Mouse (Mus musculus) frontal cortex, adult 2 months (tissue): ENCODE data around the gene Moap1. TPM values are rescaled to one million over a fixed set of nuclear protein-coding genes. Genes with fewer than 3 reads are reported as not detected.
A peak's percentile ranks its signal among the peaks of the same experiment; 100 is the strongest.

Experiments used
- DNase-seq, 2 experiments: peaks; one replicate each; pipeline ENCODE4 v3.0.0; 2022; ENCODE audit warnings: low spot score in 1 of 2; ENCODE audit errors: extremely low spot score in 1 of 2
- polyA plus RNA-seq: library from polyadenylated mRNA; depleted of rRNA; stranded (reverse); fragments of >200 nt; gene quantifications from 2 replicates; pipeline ENCODE4 v1.2.3, GENCODE M21; 2012

Moap1 gene
- polyA plus RNA-seq, 1 experiment, result 12.4 TPM

- peak in 1 of 2 experiments; percentile 51 for DNase-seq
Measured at GRCm38 (mm10) chr12:102743036-102743588, 349 bp downstream of the Moap1 start.

- DNase-seq, result no peak
Measured at GRCm38 (mm10) chr12:102742056-102742455, 1.4 kb downstream of the Moap1 start.

DNA sequence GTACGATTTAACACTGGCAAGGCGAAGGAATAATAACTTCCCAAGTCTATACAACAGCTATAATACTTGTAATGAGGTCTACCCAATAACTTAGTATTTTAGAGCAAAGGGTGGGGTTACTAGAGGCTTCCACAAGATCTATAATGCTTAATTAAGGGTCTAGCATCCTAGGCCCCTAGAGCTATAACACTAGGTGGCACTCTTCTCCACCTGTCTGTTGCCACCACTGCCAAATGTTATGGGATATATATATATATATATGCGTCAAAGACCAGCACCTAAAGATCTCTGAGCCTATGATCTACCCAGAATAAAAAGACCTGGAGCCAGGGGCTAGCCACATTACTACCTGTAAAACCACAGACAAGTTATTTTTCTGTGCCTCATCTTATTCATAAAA, 3.2 kb downstream of the Moap1 start:
- no peak for DNase-seq

GRCm38 (mm10) chr12:102739096-102739495, 4.4 kb downstream of the Moap1 start:
- DNase-seq, result no peak

GRCm38 (mm10) chr12:102733381-102733780, 10.1 kb downstream of the Moap1 start:
- DNase-seq, result peak in 1 of 2 experiments; percentile 66

DNA sequence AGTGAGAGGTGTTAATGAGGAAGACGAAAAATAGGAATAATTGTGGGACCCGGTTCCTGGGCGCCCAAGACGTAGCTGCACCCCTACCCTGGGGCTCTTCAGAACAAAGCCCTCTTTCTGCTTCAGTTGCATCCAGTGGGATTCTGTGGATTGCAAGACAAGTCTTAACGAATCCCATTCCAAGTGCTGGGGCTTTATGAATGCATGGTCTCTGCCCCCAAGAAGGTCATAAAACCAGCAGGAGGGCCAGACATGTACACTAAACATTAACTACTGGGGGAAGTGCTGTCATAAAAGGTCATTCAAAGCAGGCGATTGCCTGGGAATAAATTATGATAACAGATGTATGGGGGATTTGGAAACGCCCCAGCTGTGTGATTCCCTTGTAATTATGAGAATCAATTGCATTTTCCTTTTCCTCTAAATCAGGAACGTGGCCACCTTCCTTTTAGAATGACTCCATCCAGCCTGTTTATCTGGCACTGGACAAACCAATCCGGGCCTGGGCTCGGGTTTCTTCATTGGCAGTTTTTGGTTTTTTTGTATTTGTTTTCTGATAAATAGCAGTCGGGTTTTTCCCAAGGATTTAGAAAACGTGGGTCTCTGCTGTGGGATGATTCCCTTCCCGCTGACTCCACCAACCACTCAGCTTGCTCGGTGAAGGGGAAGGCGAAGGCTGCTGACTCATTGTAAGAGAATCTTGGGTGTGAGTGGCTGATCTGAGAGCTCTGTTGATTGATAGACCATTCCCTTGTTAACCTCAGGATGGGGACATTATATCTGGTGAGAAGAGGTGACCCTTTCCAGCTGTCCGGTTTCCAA, 12.5 kb downstream of the Moap1 start:
- peak in 1 of 2 experiments; percentile 52 for DNase-seq

- peak; percentile 73 to 75 for DNase-seq
Measured at GRCm38 (mm10) chr12:102729855-102730797, 13.3 kb downstream of the Moap1 start.

- no peak for DNase-seq
Measured at GRCm38 (mm10) chr12:102725761-102726175, 17.7 kb downstream of the Moap1 start.

GRCm38 (mm10) chr12:102725146-102725545, 18.3 kb downstream of the Moap1 start:
- DNase-seq, result no peak

- DNase-seq, result peak in 1 of 2 experiments; percentile 76
Measured at GRCm38 (mm10) chr12:102723861-102724260, 19.6 kb downstream of the Moap1 start.

DNA sequence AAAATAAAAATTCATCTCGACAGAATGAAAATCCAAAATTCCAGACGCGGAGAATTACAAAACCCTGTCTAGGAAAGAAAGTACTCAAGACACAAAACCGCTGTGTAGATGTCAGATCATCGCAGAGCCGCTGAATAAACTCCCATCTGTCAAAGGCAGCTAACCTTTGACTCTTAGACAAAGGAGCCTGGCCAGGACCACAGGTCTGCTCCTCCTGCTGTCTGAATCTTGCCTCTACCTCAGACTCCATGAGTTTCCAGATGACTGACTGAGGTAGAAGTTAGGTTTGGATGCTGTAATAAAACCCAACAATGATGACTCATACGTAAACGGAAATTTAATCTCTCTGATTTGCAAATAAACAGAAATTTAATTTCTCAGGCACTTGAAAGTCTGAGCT, 20.5 kb downstream of the Moap1 start:
- no peak for DNase-seq

DNA sequence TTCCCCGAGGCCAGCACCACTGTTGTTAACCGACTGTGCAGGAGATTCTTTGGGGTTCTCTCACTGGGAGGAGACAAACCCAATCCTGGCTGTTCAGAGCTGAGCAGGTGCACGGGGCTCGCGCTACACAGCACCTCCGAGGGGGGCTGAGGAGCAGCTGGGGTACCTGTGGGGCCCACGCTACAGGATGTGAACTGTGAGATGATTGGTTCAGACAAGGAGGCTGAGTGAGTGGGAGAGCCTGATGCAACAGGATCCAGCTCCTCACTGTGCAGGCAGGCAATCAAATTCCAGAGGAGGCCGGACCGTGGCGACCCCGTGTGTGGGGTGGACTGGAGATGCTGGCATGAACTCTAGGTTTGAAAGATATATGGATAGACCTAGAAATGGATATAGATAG, 21.0 kb downstream of the Moap1 start:
- no peak for DNase-seq

- peak in 1 of 2 experiments; percentile 70 for DNase-seq
Measured at GRCm38 (mm10) chr12:102719552-102720315, 23.7 kb downstream of the Moap1 start.

GRCm38 (mm10) chr12:102714654-102715395, 28.6 kb downstream of the Moap1 start:
- no peak for DNase-seq

GRCm38 (mm10) chr12:102714116-102714515, 29.3 kb downstream of the Moap1 start:
- no peak for DNase-seq

GRCm38 (mm10) chr12:102713153-102713865, 30.2 kb downstream of the Moap1 start:
- no peak for DNase-seq

- no peak for DNase-seq
Measured at GRCm38 (mm10) chr12:102710851-102711375, 32.5 kb downstream of the Moap1 start.

DNA sequence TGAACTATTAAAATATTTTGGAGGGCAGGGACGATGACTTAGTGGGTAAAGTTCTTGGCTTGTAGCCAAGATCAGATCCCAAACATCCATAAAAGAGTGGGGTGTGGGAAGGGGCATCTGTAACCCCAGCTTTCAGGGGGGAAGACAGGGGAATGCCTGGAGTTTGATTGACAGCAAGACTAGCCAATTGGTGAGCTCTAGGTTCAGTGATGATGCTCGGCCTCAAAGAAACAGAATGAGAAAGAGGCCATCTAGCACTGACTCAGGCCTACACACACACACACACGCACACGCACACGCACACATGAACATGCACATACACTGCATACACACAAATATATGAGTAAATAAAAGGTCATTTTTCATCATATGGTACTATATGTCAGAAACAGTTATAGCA, 33.6 kb downstream of the Moap1 start:
- DNase-seq, result no peak

DNA sequence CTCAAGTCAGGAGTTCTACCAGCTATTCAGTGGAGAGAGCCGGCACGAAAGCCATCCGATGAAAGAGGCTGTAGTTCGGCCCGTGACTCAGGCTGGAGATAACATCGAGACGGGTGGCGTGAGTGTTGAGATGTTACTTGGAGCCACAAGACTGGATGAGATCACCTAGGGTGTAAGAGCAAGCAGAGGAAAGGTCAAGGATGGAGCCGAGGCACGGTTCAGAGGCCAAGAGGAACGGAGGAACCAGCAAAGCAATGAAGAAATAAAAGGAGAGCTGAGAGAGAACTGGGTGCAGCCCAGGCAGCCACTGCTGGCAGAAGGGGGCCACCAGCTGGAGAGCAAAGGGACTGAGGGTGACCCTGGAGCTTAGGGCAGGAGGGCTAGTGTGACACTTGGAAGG, 35.2 kb downstream of the Moap1 start:
- no peak for DNase-seq
